Mouse (Mus musculus) lung, adult 2 months (tissue): ENCODE data around the gene Frmd8.

Experiments used
- CTCF ChIP-seq: fragments of 200-500 bp; IDR thresholded peaks from 2 replicates; pipeline ENCODE4 v1.5.1; 2011; ENCODE audit warnings: mild to moderate bottlenecking, low read length, control low read depth; ENCODE audit not compliant: insufficient read depth
- POLR2A ChIP-seq: fragments of 200-500 bp; IDR thresholded peaks from 2 replicates; pipeline ENCODE4 v1.6.1; 2011; ENCODE audit warnings: low read depth, mild to moderate bottlenecking, control low read depth, low read length, borderline replicate concordance; ENCODE audit errors: extremely low read depth

DNA sequence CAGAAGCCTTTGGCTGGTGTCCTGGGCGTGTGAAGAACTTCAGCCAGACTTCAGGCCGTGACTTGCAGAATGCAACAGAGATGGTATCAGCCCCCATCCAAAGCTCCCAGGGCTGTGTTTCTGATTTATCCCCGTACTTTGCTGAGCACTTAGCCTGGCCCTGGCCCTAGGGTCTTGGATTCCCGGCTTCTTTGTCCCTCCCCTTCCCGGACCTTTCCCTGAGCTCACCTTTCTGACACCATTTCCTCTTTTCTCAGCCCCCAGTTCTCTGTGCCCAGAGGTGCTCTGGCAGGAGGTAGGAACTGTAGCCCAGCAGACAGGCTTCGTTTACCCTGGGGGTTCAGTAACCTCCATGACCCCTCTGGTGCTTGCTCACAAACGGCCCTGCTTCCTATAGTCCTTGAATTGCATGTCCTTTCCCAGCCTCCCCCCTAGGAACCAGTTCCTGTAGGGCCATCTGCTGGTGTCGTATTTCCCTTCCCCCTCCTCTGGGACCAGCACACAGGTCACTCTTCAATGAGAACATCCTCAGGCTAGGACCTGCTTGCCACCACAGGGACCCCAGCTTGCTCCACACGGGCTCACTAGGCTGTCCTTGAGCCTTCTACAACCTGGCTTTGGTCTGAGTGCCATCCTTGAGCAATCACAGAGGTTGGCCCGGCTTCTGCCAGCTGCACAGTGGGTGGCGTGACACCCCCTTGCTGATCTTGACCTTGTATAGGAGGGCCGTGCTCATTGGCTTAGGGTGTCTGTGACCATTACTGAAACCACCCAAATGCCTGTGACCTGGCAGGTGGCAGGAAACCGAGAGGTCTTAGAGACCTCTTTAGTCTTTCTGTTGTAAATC lies 26.0 kb downstream of the Frmd8 start:
- TF ChIP-seq POLR2A (peak; percentile 77; the same call in 1 of the 2 replicates), CTCF (no peak)
